Mouse (Mus musculus) pancreas, adult 10 weeks (tissue): ENCODE measurements around the gene Gm10638. TPM values are rescaled to one million over a fixed set of nuclear protein-coding genes. Genes with fewer than 3 reads are reported as not detected.

Experiments
- polyA plus RNA-seq: library from polyadenylated mRNA; stranded (reverse); fragments of 350-450 nt; fragmentation: Illumina TruSeq; extraction: RNeasy Lipid Tissue Mini Kit (QIAGEN cat#74804); gene quantifications from one replicate; pipeline ENCODE4 v1.2.3, GENCODE M21; 2015; ENCODE audit warnings: low read depth, low replicate concordance; ENCODE audit not compliant: insufficient read depth

Gene Gm10638
- polyA plus RNA-seq = not detected

DNA sequence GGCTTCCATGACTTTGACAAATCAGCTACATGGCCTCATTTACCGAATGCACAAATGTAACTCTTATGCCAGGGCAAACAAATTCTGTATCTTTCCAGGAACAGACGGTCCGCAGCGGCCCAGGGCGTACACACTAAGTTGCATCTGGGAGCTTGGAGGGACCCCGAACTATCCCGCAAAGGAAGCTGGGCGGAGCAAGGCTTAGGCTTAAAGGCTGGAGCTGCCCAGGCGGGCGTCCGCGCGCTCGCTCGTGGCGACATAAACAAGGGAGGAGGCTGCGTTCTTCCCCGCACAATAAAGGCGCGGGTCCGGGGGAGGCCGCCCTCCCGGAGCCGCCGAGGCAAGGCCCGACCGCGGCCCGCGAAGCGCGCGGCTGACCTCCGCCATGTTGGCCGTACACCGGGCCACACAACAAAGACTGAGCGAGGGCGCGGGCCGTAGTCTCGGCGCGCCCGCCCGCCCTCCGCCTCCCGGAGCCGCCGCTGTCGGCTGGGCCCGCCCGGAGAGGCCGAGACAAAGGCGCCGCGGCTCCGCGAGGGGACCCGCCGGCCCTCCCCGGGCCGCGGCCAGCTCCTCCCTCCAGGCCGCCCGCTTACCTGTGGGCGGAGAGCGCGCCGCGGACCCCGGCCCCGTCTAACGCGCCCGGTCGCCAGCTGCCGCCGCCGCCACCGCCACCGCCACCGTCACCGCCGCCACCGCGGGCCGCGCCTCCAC, at the start of gene Gm10638, which contains the start of gene Siah1a:
Gm10638 (plus strand) TSS at position 479 of the 714 bp plus-strand sequence.
Siah1a (minus strand) TSS at position 714 of the 714 bp plus-strand sequence.

Other genes starting within 250 kb of the Gm10638 start
- gene Abcc12, start 165.0 kb upstream of the Gm10638 start, polyA plus RNA-seq = not detected
- 12.5 TPM for gene Lonp2, start 121.7 kb upstream of the Gm10638 start, polyA plus RNA-seq
- gene Siah1a, start 235 bp downstream of the Gm10638 start, polyA plus RNA-seq = 3.7 TPM
- 4.1 TPM for gene N4bp1, start 139.6 kb downstream of the Gm10638 start, polyA plus RNA-seq